14 mouse cellular contexts compared by ENCODE assay signal in the genomic region with DNA sequence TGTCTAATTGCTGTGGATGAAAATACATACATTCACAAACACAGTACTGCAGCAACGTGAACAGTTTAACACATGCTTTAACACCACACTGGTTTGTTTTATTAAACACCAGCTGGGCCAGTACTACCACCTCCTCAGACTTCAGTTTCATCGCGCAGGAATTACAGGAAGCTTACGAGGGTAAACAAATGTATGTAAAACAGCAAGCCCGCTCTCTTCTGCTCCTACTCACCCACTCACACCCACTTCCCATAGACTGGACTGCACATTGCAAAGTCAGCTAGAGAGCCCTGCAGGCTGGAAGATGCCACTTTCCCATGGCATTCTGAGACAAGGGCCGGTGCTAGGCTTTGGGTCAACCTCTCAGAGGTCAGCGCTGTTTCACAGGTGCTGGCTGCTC. TPM values are rescaled to one million over a fixed set of nuclear protein-coding genes. Genes with fewer than 3 reads are reported as not detected.
A peak's percentile ranks its signal among the peaks of the same experiment; 100 is the strongest.
DNase-seq lines count a peak whose midpoint lies in the region; ATAC-seq and TF ChIP-seq lines count a peak whose summit lies in the region.
"Had no signal": no experiment of that assay in that cellular context is flagged by ENCODE, and none has a peak within 500 bp of the region (broad histone marks: within the 10 kb centered on the region; RNA-seq: fewer than 3 reads in every experiment).

No protein-coding gene starts in this region.

- TF ChIP-seq POLR2A in liver, adult 2 months (IDR thresholded peaks at IDR 0.05; ENCODE audit: extremely low read depth, insufficient read depth, low read length): no peak

- H3K9ac ChIP-seq in forebrain, embryonic 14.5 days (ENCODE audit: low read length): no peak overlapping the region
- H3K9ac ChIP-seq in liver, adult 2 months (ENCODE audit: low read depth, low read length): no peak overlapping the region
- no peak overlapping the region for H3K9ac ChIP-seq in liver, postnatal 0 days (replicated peaks)
- H3K9ac ChIP-seq: intestine, embryonic 15.5 days had no signal

- no peaks in the 10 kb centered on the region for H3K79me2 ChIP-seq in liver, adult 2 months (ENCODE audit: control insufficient read depth, insufficient read depth, low read length)

- H3K4me3 ChIP-seq in forebrain, embryonic 14.5 days (ENCODE audit: low read depth, low read length): no peak overlapping the region
- no peak overlapping the region for H3K4me3 ChIP-seq in forebrain, embryonic 10.5 days
- no peak overlapping the region for H3K4me3 ChIP-seq in liver, adult 2 months (ENCODE audit: insufficient read depth, low read depth, low read length)
- no peak overlapping the region for H3K4me3 ChIP-seq in liver, postnatal 0 days (ENCODE audit: low read depth, low read length)
- H3K4me3 ChIP-seq: intestine, embryonic 15.5 days; megakaryocyte, embryonic 14.5 days had no signal

- no peak for TF ChIP-seq CTCF in liver, adult 2 months (IDR thresholded peaks at IDR 0.05; ENCODE audit: low read depth, low read length)
- no peak for TF ChIP-seq CTCF in liver, postnatal 0 days (IDR thresholded peaks at IDR 0.05; ENCODE audit: low read depth)

- no peaks in the 10 kb centered on the region for H3K27me3 ChIP-seq in forebrain, embryonic 14.5 days (replicated peaks; ENCODE audit: control insufficient read depth, insufficient read depth, low read length)
- H3K27me3 ChIP-seq in forebrain, embryonic 10.5 days (ENCODE audit: poor library complexity, severe bottlenecking): no peaks in the 10 kb centered on the region
- no peaks in the 10 kb centered on the region for H3K27me3 ChIP-seq in liver, adult 2 months (ENCODE audit: control insufficient read depth, insufficient read depth, low read length)
- no peaks in the 10 kb centered on the region for H3K27me3 ChIP-seq in liver, postnatal 0 days (ENCODE audit: insufficient read depth, low read length)
- H3K27me3 ChIP-seq: intestine, embryonic 15.5 days had no signal

- no peak overlapping the region for H3K27ac ChIP-seq in forebrain, embryonic 14.5 days (ENCODE audit: low read depth, low read length)
- no peak overlapping the region for H3K27ac ChIP-seq in forebrain, embryonic 10.5 days
- H3K27ac ChIP-seq in liver, adult 2 months (replicated peaks; ENCODE audit: insufficient read depth, low read depth, low read length): 0 out of 2 replicates have a peak overlapping the region, but pooled peaks have one; percentile 14
- H3K27ac ChIP-seq in liver, postnatal 0 days (ENCODE audit: low read depth): 0 out of 2 replicates have a peak overlapping the region, but pooled peaks have one; percentile 23
- H3K27ac ChIP-seq: intestine, embryonic 15.5 days; kidney, postnatal 0 days had no signal

- no peaks in the 10 kb centered on the region for H3K9me3 ChIP-seq in forebrain, embryonic 14.5 days (replicated peaks; ENCODE audit: control insufficient read depth, low read length)
- H3K9me3 ChIP-seq in forebrain, embryonic 10.5 days: no peaks in the 10 kb centered on the region
- H3K9me3 ChIP-seq in liver, postnatal 0 days (ENCODE audit: low read length): no peaks in the 10 kb centered on the region
- H3K9me3 ChIP-seq: intestine, embryonic 15.5 days; megakaryocyte, embryonic 14.5 days had no signal

- peak; percentile 15; the same call in 1 of the 2 replicates for ATAC-seq in forebrain, embryonic 14.5 days
- peak; percentile 49 for ATAC-seq in CD4-positive, CD25-positive, alpha-beta regulatory T cell, adult 4 months
- ATAC-seq in liver, postnatal 0 days: no peak
- ATAC-seq: intestine, embryonic 15.5 days had no signal

- H3K4me2 ChIP-seq in forebrain, embryonic 14.5 days (ENCODE audit: low read length): no peak overlapping the region
- H3K4me2 ChIP-seq in liver, postnatal 0 days (ENCODE audit: low read depth, low read length): peak overlapping the region; percentile 54
- H3K4me2 ChIP-seq: heart, embryonic 11.5 days; intestine, embryonic 15.5 days had no signal

- no peak for TF ChIP-seq EP300 in liver, postnatal 0 days (IDR thresholded peaks at IDR 0.05; ENCODE audit: low read depth)

- H3K4me1 ChIP-seq in forebrain, embryonic 14.5 days (ENCODE audit: control insufficient read depth, insufficient read depth, low read length): no peaks in the 10 kb centered on the region
- H3K4me1 ChIP-seq in forebrain, embryonic 10.5 days: no peaks in the 10 kb centered on the region
- H3K4me1 ChIP-seq in liver, adult 2 months (ENCODE audit: control insufficient read depth, insufficient read depth, low read length): peaks cover 20% of the 10 kb centered on the region
- H3K4me1 ChIP-seq in liver, postnatal 0 days (ENCODE audit: insufficient read depth): peaks cover 32% of the 10 kb centered on the region

- intact Hi-C loops in gastrocnemius, postnatal 14 days (cut with DNase I; ENCODE audit: low total_unique reads): no loop called here

- peak; percentile 33 for DNase-seq in forebrain, embryonic 14.5 days (ENCODE audit: low spot score)
- no peak for DNase-seq in forebrain, embryonic 10.5 days (ENCODE audit: extremely low spot score, low spot score)
- no peak for DNase-seq in liver, adult 2 months (ENCODE audit: extremely low read depth, low read depth, low spot score)
- DNase-seq in liver: no peak
- DNase-seq in liver, postnatal 0 days: no peak
- DNase-seq in gastrocnemius, postnatal 25 days: no peak
- DNase-seq in gastrocnemius, postnatal 14 days: no peak
- DNase-seq: adrenal gland, adult 8-10 months; lung, adult 2 months had no signal

- 83% methylated on average over 7 of the region's 7 CpGs for WGBS in forebrain, embryonic 14.5 days
- WGBS in forebrain, embryonic 10.5 days: 89% methylated on average over 7 of the region's 7 CpGs
- 79% methylated on average over 7 of the region's 7 CpGs for WGBS in liver, adult 2 months
- 70% methylated on average over 7 of the region's 7 CpGs for WGBS in liver, postnatal 0 days (ENCODE audit: insufficient replicate concordance)

- no peaks in the 10 kb centered on the region for H3K36me3 ChIP-seq in forebrain, embryonic 14.5 days (ENCODE audit: control insufficient read depth, insufficient read depth, low read length)
- no peaks in the 10 kb centered on the region for H3K36me3 ChIP-seq in forebrain, embryonic 10.5 days (replicated peaks)
- no peaks in the 10 kb centered on the region for H3K36me3 ChIP-seq in liver, adult 2 months (ENCODE audit: control insufficient read depth, insufficient read depth, low read length)
- H3K36me3 ChIP-seq in liver, postnatal 0 days (replicated peaks; ENCODE audit: insufficient read depth, low read length): peaks cover 35% of the 10 kb centered on the region
- H3K36me3 ChIP-seq: intestine, embryonic 15.5 days had no signal

RNA-seq across cellular contexts. Expression of gene Stard5, which starts 17.0 kb away (rescaled TPM):
- polyA plus RNA-seq in forebrain, embryonic 14.5 days (2014; fragmentation: Nextera tagmentation; extraction: Ambion mirVana): 7.7 and 8.1 TPM in 2 replicates
- polyA plus RNA-seq in forebrain, embryonic 10.5 days (2016; fragmentation: Nextera tagmentation; extraction: Ambion mirVana): 12.6 and 14.2 TPM in 2 replicates
- total RNA-seq in liver, adult 2 months (2014; rRNA removed): 127 and 130 TPM in 2 replicates
- polyA plus RNA-seq in liver, adult 2 months (2012; rRNA removed): 66.9 and 71.2 TPM in 2 replicates
- 10 to 100 TPM; 49.3 to 54.4 TPM for polyA plus RNA-seq in CD4-positive, CD25-positive, alpha-beta regulatory T cell, adult 4 months (2017; shearing (Covaris generic))
- polyA plus RNA-seq in liver, postnatal 0 days (2015; fragmentation: Nextera tagmentation; extraction: Ambion mirVana): 61.4 and 63.2 TPM in 2 replicates
- total RNA-seq in gastrocnemius, postnatal 25 days (2021): 1 to 10 TPM; 4.7 to 5.3 TPM
- 1 to 10 TPM; 6.9 to 8.0 TPM for total RNA-seq in gastrocnemius, postnatal 14 days (2021)

Comparison
In these comparisons a context has a peak if more than half of its experiments do, and no peak if none do; other contexts are left out.
1. H3K27ac ChIP-seq: peak in liver, adult 2 months (single experiment) and liver, postnatal 0 days (single experiment); none in forebrain, embryonic 14.5 days (single experiment) and forebrain, embryonic 10.5 days (single experiment).